Mouse (Mus musculus) lung, adult 2 months (tissue): ENCODE measurements at regions not wholly inside any gene's neighbourhood (a gene's known extent, or its start where the extent isn't known, plus 50 kb on each side); places are given as distances from the start of the nearest gene placed in this dataset.

Experiments used
- DNase-seq: peaks from one replicate; pipeline ENCODE4 v3.0.0; 2022
- H3K4me1 ChIP-seq: fragments of 200-500 bp; 2 replicates; pipeline ENCODE4 v1.6.1; 2011; ENCODE audit warnings: low read length; ENCODE audit not compliant: control insufficient read depth, insufficient read depth
- H3K4me3 ChIP-seq: fragments of 200-500 bp; replicated peaks from 2 replicates; pipeline ENCODE3; 2011; ENCODE audit warnings: low read depth, mild to moderate bottlenecking, control low read depth, low read length; ENCODE audit errors: extremely low read depth
- CTCF ChIP-seq: fragments of 200-500 bp; IDR thresholded peaks from 2 replicates; pipeline ENCODE4 v1.5.1; 2011; ENCODE audit warnings: mild to moderate bottlenecking, low read length, control low read depth; ENCODE audit not compliant: insufficient read depth
- POLR2A ChIP-seq: fragments of 200-500 bp; IDR thresholded peaks from 2 replicates; pipeline ENCODE4 v1.6.1; 2011; ENCODE audit warnings: low read depth, mild to moderate bottlenecking, control low read depth, low read length, borderline replicate concordance; ENCODE audit errors: extremely low read depth
- WGBS: fragments of 180-500 bp; shearing (Covaris S2); methylation state at CpG from one replicate; pipeline ENCODE4 v1.1.7; 2018; 5-methylcytosine and 5-hydroxymethylcytosine counted together

- Histone ChIP-seq H3K4me1 (no peaks in the 10 kb centered on the region), H3K4me3 (no peak overlapping the region)
- WGBS: 91% methylated on average over 3 of the region's 3 CpGs
- DNase-seq: no peak
- TF ChIP-seq CTCF: no peak
Observed at GRCm38 (mm10) chr10:44959968-44960367, 107.0 kb upstream of the Prep start.

- DNase-seq: no peak
Observed at GRCm38 (mm10) chr10:44945205-44945725, 121.7 kb upstream of the Prep start.

GRCm38 (mm10) chr10:44939403-44939802 lies 127.6 kb upstream of the Prep start:
- no peak for DNase-seq
- Histone ChIP-seq H3K4me1 (no peaks in the 10 kb centered on the region), H3K4me3 (no peak overlapping the region)
- 56% methylated on average over 1 of the region's 1 CpGs for WGBS
- TF ChIP-seq CTCF (no peak), POLR2A (no peak)

More at GRCm38 (mm10) chr10:44945205-44945725, 121.7 kb upstream of the Prep start:
- no peaks in the 10 kb centered on the region for H3K4me1 ChIP-seq
- no peak overlapping the region for H3K4me3 ChIP-seq
- TF ChIP-seq CTCF: no peak
- TF ChIP-seq POLR2A: no peak
- 45% methylated on average over 1 of the region's 1 CpGs for WGBS

- H3K4me1 ChIP-seq: no peaks in the 10 kb centered on the region
- no peak overlapping the region for H3K4me3 ChIP-seq
- TF ChIP-seq CTCF: no peak
- no peak for TF ChIP-seq POLR2A
- DNase-seq: no peak
- WGBS: 80% methylated on average over 5 of the region's 5 CpGs
Observed at GRCm38 (mm10) chr10:44936976-44937500, 130.0 kb upstream of the Prep start.

GRCm38 (mm10) chr10:44930796-44931195 lies 136.2 kb upstream of the Prep start:
- DNase-seq: no peak
- no peak for TF ChIP-seq POLR2A
- no peak for TF ChIP-seq CTCF
- no peak overlapping the region for H3K4me3 ChIP-seq
- no peaks in the 10 kb centered on the region for H3K4me1 ChIP-seq
- WGBS: 73% methylated on average over 2 of the region's 2 CpGs

GRCm38 (mm10) chr10:44913751-44914388 lies 153.1 kb upstream of the Prep start:
- Histone ChIP-seq H3K4me1 (no peaks in the 10 kb centered on the region), H3K4me3 (no peak overlapping the region)
- WGBS: 67% methylated on average over 8 of the region's 8 CpGs
- TF ChIP-seq POLR2A (no peak), CTCF (no peak)
- no peak for DNase-seq

- H3K4me3 ChIP-seq: no peak overlapping the region
- no peaks in the 10 kb centered on the region for H3K4me1 ChIP-seq
- whole genome bisulfite sequencing: 94% methylated on average over 4 of the region's 4 CpGs
- TF ChIP-seq CTCF (no peak), POLR2A (no peak)
- no peak for DNase-seq
Observed at GRCm38 (mm10) chr10:44904520-44904919, 162.5 kb upstream of the Prep start.

- TF ChIP-seq CTCF: no peak
- no peak for TF ChIP-seq POLR2A
- no peak for DNase-seq
- H3K4me3 ChIP-seq: no peak overlapping the region
- WGBS: 65% methylated on average over 2 of the region's 2 CpGs
- H3K4me1 ChIP-seq: no peaks in the 10 kb centered on the region
Observed at GRCm38 (mm10) chr10:44901203-44901602, 165.8 kb upstream of the Prep start.

- DNase-seq: no peak
- TF ChIP-seq CTCF (no peak), POLR2A (no peak)
- Histone ChIP-seq H3K4me1 (no peaks in the 10 kb centered on the region), H3K4me3 (no peak overlapping the region)
- WGBS: 60% methylated on average over 6 of the region's 6 CpGs
Observed at GRCm38 (mm10) chr10:44892124-44892523, 174.9 kb upstream of the Prep start.

GRCm38 (mm10) chr10:44887081-44887683 lies 179.8 kb upstream of the Prep start:
- no peak for TF ChIP-seq CTCF
- no peak for TF ChIP-seq POLR2A
- Histone ChIP-seq H3K4me3 (no peak overlapping the region), H3K4me1 (no peaks in the 10 kb centered on the region)
- 45% methylated on average over 14 of the region's 14 CpGs for WGBS
- DNase-seq: no peak
